Mouse (Mus musculus): ENCODE data around the gene Zfp664. TPM values are rescaled to one million over a fixed set of nuclear protein-coding genes. Genes with fewer than 3 reads are reported as not detected.

Gene Zfp664
- total RNA-seq, 2 experiments from 2014 or later, result 68.5 to 72.7 TPM

DNA sequence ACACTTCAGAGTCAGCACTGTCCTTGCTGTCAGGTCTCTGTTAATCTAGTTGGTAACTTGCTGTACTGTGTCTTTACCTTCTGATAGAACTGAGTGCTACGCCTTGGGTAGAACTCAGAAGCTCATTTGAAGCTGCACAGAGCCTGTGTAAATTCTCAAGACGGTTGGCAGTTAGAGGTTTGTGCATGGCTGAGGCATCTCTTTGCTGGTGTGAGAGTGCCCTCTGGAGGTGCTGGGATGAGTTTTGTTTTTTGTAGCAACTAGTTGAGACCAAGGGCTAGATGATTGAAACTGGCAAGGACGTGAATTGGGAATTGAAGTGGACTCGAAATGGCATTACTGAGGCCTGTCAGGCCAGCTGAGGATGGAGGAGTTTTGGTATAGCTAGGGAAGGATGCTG, 6.5 kb downstream of the Zfp664 start:
- peak; percentile 72 to 75 for DNase-seq (ENCODE audit: low spot score in 2 of 2)

GRCm38 (mm10) chr5:124872033-124872432, 9.5 kb downstream of the Zfp664 start:
- no peak for DNase-seq (ENCODE audit: low spot score in 2 of 2)

DNA sequence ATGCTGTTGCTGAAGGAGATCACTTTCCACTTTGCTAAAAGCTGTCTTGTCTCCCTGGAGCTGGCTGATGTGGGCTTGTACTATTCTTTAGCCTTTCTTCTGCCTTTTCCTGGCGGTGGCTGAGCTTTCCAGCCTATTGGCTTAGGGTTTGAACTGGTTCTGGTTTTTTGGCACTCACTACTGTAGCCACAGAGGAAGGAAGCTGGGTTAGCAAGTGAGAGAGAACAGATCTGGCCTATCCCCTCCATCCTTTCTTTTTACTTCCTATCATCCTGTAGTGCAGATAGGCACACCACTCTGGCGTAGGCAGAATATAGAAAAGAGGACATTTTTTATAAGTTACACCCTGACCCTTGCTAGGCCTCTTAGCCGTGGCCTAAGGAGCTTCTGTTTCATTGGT, 10.6 kb downstream of the Zfp664 start:
- DNase-seq (ENCODE audit: low spot score in 2 of 2), result no peak

GRCm38 (mm10) chr5:124873890-124874601, 11.6 kb downstream of the Zfp664 start:
- no peak for DNase-seq (ENCODE audit: low spot score in 2 of 2)

- DNase-seq (ENCODE audit: low spot score in 2 of 2), result no peak
These were observed 16.8 kb downstream of the Zfp664 start for GRCm38 (mm10) chr5:124879251-124879650.

DNA sequence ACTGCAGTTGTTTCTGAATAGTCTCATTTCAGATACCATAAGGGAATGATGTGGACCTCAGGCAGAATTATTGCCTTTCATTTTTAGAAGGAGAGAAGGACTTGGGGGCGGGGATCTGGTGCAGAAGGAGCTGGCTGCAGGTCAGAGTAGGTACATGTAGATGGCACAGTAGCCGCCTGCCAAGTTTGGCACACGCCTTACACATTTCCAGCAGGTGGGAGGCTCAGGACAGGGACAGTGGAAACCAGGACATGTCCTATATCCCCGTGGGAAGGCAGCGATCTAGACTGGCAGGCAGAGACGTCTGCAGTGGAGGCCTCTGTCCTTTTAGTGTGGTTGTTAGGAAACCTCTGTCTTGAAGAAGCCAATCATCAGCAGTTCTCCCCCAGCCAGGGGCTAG, 17.3 kb downstream of the Zfp664 start:
- no peak for DNase-seq (ENCODE audit: low spot score in 2 of 2)

GRCm38 (mm10) chr5:124883877-124884276, 21.4 kb downstream of the Zfp664 start:
- peak; percentile 63 to 69 for DNase-seq (ENCODE audit: low spot score in 2 of 2)

DNA sequence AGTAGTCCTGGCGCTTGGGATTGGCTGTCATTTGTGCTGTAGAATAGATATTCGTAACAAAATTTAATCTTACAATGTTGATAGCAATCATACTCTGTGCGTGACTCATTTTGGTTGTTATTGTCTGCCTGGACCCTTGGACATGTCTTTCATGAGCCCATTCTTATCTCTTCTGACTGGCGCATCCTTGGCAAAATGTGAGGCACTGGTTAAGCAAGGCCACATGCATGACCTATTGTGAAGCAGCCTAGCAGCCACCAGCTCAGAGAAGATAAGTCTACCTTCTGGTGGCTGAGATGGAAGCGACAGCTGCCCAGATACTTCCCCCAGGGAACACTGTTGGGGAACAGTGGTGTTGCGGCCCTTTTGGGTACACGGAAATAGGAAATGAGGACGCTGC, 26.2 kb downstream of the Zfp664 start:
- DNase-seq (ENCODE audit: low spot score in 2 of 2), result no peak

DNA sequence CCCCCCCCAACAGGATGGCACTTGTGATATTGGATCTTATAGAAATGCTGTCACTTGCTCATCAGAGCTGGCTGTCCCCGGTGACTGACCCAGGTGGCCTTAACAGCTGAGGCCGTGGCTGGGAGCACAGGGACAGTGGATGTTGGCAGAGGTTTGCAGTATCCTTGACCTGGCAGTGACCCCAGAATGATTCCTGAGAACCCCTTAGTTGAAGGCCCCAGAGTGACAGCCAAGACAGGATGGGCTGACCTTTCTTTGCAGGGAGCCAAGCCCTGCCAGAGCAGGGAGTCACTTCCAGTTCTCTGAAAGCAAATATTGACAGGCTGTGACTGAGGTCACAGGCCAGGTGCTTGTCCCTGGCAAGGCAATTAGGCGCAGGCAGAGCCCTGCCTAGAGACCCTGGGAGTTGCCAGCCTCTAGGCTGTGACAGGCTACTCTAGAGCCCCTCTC, 29.5 kb downstream of the Zfp664 start:
- DNase-seq (ENCODE audit: low spot score in 2 of 2), result no peak

DNA sequence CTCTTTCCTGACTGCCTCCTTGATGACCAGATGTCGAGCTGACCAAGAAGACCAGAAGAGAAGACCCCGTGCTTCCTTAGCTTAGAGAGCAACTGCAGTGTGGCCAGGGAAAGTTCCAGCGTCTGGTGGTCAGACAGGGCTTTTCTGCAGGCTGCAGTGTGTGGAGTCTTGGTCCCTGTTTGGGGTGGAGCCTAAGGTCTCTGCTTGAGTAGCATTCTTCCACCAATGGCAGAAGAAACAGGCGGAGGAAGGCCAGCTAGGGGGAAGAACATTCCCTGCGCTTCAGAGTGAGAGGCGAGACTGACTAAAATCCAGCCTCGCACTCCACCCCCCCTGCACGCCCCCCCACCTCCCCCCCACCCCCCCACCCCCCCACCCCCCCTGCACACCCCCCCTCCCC, 33.6 kb downstream of the Zfp664 start:
- DNase-seq (ENCODE audit: low spot score in 2 of 2), result no peak

DNA sequence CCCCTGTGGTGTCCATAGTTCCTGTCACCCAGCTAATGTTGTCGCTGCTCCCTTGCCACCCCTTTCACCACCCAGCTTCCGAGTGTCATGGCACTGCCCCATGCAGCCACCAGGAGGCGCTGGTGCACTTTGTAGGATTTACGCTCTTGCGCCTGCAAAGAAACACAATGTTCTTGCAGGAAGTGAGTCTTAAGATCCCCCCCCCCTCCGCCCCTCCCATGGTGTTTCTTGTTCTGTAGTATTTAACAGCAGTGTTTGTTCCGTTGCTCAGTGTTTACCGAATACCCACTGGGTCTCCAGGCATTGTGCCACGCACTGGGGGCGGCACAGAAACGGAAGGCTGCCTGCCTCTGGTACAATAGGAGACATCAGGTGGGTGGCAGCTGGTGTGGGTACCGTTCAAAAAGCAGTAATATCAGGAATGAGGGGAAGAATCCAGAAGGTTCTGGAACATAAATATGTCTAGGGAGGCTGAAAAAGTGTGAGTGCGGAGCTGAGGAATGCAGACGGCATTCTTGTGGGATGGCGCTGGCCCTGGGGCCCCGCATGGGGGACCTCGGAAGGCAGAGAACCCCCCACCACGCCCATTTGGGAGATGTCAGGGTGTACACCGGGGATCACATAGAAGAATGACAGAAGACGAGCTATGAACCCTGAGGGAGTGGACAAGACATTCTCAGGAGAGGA, 37.6 kb downstream of the Zfp664 start:
- peak; percentile 87 to 88 for DNase-seq (ENCODE audit: low spot score in 2 of 2)

DNA sequence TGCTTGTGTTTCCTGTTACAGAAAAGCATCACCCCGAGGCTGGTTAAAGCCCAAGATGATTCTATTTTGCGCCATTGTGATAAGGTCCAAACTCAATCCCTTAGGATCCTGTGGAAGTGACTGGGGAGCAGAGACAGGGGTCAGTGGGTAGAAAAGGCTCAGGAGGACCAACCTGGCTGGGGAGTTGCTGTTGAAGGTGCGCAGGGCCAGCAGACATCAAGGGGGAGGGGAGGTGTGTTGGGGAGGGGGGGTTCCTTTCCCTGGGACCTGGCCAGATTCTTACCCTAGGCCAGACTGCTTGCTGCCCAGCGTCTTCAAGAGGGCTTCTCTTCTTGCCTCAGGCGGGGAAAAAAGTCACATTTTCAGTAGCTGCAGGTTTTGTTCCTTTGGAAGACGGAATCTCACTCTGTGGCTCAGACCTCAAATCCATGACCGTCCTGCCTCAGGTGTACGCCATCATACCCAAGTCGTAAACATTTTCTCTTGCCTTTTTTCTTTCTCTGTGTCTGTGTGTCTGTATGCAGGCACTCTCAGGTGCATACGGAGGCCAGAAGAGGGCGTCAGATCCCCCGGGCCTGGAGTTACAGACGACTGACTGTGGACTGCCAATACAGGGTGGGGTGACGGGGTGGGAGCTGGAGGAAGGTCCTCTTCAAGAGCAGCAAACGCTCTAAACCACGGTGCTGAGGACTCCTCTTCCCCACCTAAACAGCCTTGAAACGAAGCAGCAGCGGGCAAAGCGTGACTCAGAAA, 38.4 kb downstream of the Zfp664 start:
- DNase-seq (ENCODE audit: low spot score in 2 of 2), result no peak

- DNase-seq (ENCODE audit: low spot score in 2 of 2), result peak; percentile 48 to 65
These were observed 39.2 kb downstream of the Zfp664 start for GRCm38 (mm10) chr5:124901675-124902074.

DNA sequence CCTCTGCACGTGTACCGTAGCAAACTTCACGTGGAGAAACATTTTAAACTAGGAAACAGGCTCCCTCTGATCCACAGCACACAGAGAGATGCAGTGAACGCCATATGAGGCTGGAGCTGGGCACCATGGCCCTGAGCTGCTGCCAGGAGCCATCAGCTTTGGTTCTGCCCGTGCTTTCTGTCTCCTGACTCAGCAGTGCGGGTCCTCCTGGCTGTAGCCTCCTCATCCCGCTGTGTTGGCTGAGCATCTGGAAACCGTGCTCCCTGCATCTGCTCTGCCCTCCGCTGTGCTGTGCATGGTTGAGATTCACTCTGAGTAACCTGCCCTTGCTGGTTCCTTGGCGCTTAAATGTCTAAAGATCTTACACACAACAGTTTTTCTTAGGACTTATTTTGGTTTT, 39.7 kb downstream of the Zfp664 start:
- DNase-seq (ENCODE audit: low spot score in 2 of 2), result no peak

DNA sequence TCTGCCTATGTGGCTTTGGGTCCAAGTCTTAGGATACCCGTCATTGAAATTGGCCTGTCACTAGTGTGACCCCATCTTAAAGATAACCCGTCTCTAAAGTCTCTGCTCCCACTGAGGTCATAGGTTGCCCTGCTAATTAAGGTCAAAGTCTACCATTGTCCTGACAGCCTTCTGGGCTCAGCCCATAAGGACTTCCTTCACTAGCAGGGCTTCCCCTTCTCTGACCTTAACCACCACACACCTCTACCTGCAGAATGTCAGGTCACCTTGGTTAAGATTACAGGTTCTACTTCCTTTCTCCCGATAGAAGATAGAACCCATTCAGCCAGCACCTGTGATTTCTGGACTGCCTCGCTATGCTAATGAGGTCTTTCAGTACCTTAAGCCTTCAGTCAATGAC, 41.4 kb downstream of the Zfp664 start:
- no peak for DNase-seq (ENCODE audit: low spot score in 2 of 2)

- DNase-seq (ENCODE audit: low spot score in 2 of 2), result no peak
These were observed 44.4 kb downstream of the Zfp664 start for GRCm38 (mm10) chr5:124906890-124907289.

DNA sequence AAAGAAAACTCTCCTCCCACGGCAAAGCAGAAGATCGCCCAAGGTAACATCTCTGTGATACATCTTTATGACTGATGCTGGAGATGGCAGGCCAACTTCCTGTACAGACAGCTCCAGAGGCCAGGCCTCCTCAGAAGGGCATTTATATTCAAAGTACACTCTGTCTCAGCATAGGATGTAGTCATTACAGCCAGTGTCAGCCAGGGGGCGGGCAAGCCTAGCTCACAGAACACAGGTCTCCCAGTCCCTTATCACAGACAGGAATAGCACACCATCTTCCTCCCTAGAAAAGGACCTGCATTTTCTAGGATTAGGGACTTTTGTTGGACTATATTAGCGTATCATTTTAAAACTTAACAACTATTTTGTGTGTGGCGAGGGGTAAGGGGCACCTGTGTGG, 46.4 kb downstream of the Zfp664 start:
- peak; percentile 77 to 86 for DNase-seq (ENCODE audit: low spot score in 2 of 2)

DNA sequence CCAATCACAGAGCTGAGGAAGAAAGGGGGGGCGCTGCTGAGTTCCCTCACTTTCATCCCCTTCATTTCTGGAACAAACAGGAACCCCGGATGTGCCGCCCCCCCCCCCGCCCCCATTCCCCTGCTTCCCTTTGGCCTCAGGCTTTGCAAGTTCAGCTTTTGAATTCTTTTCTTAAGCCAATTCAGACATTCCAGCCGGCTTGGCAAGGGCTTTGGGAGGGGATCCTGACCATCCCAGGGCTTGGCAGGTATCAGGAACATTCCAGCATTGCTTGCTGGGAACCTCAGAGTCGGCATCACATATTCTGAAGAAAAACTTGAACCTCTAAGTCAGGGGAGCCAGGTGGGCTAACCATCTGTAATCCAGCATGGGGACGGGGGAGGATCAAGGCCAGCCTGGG, 49.8 kb downstream of the Zfp664 start:
- DNase-seq (ENCODE audit: low spot score in 2 of 2), result no peak

DNA sequence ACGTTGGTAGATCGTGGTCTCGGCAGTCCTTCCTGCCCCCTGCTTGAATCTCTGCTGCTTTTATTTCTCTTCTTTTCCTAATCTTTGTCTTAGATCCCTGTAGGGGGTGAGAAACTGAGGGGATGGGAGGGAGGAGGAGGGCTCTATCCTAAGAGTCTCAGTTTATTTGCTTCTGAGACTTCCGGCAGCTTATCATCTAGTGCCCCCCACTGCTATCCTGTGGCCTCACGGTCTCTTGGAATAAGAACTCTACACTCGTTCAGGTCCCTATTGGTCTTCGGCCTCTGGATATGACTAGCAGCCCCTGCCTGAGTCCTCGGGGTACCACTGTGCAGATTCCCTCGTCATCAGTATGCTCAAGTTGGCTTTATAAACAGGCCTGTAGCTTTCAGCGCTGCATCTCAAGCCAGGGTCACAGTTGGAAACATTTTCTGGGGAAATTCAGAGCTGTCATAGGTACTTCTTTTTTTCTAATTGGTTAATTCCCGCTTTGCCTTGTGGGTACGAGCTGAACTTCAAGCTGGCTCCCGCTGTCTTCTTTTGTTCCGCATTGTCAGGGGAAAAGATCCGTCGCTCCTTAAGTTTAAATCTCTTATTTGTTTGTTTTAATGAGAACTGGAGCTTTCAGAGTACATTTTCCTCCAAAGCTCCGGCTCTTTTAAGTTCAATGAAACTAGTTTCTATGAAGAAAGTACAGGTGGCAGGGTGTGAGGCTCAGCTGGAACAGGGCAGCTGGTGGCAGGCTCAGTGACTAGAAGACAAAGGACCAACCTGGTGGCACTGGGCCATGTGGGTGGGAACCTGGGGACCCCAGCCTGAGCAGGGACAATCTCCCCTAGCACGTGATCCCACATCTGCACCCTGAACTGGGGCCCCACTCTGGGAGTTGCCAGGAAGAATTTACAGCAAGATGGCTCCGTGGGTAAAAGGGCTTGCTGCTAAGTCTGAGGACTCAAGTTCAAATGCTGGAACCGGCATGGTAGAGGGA, 50.7 kb downstream of the Zfp664 start:
- no peak for DNase-seq (ENCODE audit: low spot score in 2 of 2)

DNA sequence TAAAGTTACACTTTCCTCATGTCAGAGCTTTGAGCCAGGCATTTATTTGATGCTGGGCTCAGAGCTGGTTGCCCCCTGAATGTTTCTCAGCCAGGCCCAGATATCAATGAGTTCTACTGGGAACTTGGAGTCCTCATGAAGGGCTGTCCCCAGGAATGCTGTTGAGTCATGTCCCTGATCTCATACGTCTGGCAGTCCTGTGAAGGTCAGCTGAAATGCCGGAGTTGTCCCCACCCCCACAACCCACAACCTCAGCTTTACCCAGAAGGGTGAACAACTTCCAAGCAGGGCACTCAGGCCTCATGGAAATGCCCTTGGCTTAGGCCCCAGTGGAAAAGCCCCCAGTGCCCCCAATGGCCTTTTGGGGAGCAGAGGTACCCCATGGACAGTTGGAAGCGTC, 57.3 kb downstream of the Zfp664 start:
- no peak for DNase-seq (ENCODE audit: low spot score in 2 of 2)

DNA sequence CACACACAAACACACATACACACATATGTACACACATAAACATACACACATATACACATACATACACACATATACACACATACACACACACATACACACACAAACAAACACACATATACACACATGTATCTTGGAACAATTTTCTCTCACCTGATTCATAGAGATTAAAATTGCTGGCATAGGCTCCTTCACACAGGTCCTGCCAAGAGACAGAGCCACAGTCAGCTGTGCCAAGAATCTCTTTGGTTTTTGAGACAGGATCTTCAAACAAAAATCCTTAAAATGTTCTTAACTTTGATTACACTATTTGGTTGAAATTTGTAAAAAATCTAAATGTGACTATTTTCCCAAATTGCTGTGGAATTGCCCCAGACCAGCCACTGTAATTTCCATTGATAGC, 58.9 kb downstream of the Zfp664 start:
- DNase-seq (ENCODE audit: low spot score in 2 of 2), result no peak

Measured in left cerebral cortex, adult 18-20 months (tissue).